ENCODE assay signal across 45 mouse cellular contexts in genomic region chr17:40882172-40882571, GRCm38 (mm10). TPM values are rescaled to one million over a fixed set of nuclear protein-coding genes. Genes with fewer than 3 reads are reported as not detected.
"Had no signal": no experiment of that assay in that cellular context is flagged by ENCODE, and none has a peak within 500 bp of the region (broad histone marks: within the 10 kb centered on the region; RNA-seq: fewer than 3 reads in every experiment).

No protein-coding gene starts in this region.

- H3K4me1 ChIP-seq: limb, embryonic 12.5 days; lung, embryonic 15.5 days had no signal

- H3K4me2 ChIP-seq: limb, embryonic 12.5 days; limb, embryonic 13.5 days; limb, embryonic 15.5 days; liver, embryonic 11.5 days; liver, embryonic 12.5 days; liver, embryonic 13.5 days; liver, embryonic 15.5 days; lung, embryonic 14.5 days; lung, embryonic 15.5 days; midbrain, embryonic 11.5 days; midbrain, embryonic 12.5 days; midbrain, embryonic 13.5 days; midbrain, embryonic 15.5 days had no signal

- H3K4me3 ChIP-seq: left cerebral cortex, adult 2 months; limb, embryonic 12.5 days; limb, embryonic 13.5 days; limb, embryonic 15.5 days; liver, embryonic 12.5 days; liver, embryonic 13.5 days; liver, embryonic 15.5 days; lung, embryonic 15.5 days; megakaryocyte, embryonic 14.5 days; midbrain, embryonic 10.5 days; midbrain, embryonic 12.5 days; midbrain, embryonic 13.5 days; midbrain, embryonic 15.5 days; myocyte had no signal

- H3K27me3 ChIP-seq: limb, embryonic 12.5 days; limb, embryonic 13.5 days; limb, embryonic 15.5 days; liver, embryonic 12.5 days; liver, embryonic 13.5 days; liver, embryonic 15.5 days; lung, embryonic 15.5 days; megakaryocyte, embryonic 14.5 days; midbrain, embryonic 15.5 days had no signal

- DNase-seq: left cerebral cortex, postnatal 4 days; liver; liver, embryonic 13.5 days; liver, postnatal 0 days; lung, adult 18-20 months; lung, adult 2 months; lung, embryonic 14.5 days; lung, postnatal 10 days; lung, postnatal 14 days; lung, postnatal 36 days; lung, postnatal 4 days; midbrain, embryonic 14.5 days had no signal

- H3K36me3 ChIP-seq: limb, embryonic 12.5 days; limb, embryonic 13.5 days; limb, embryonic 15.5 days; liver, embryonic 12.5 days; liver, embryonic 13.5 days; liver, embryonic 15.5 days; lung, embryonic 15.5 days; midbrain, embryonic 10.5 days; midbrain, embryonic 12.5 days; midbrain, embryonic 13.5 days; midbrain, embryonic 15.5 days had no signal

- H3K9me3 ChIP-seq: limb, embryonic 12.5 days; limb, embryonic 13.5 days; limb, embryonic 15.5 days; liver, embryonic 12.5 days; liver, embryonic 13.5 days; liver, embryonic 15.5 days; lung, embryonic 15.5 days; megakaryocyte, embryonic 14.5 days; midbrain, embryonic 10.5 days; midbrain, embryonic 12.5 days; midbrain, embryonic 13.5 days; midbrain, embryonic 15.5 days had no signal

- ATAC-seq: liver, embryonic 12.5 days; liver, postnatal 0 days; lung, postnatal 0 days; midbrain, embryonic 13.5 days; midbrain, embryonic 15.5 days; midbrain, embryonic 16.5 days had no signal

- H3K9ac ChIP-seq: limb, embryonic 12.5 days; limb, embryonic 13.5 days; limb, embryonic 15.5 days; liver, embryonic 12.5 days; liver, embryonic 13.5 days; liver, embryonic 14.5 days; liver, embryonic 15.5 days; liver, postnatal 0 days; lung, embryonic 14.5 days; lung, embryonic 15.5 days; midbrain, embryonic 12.5 days; midbrain, embryonic 13.5 days; midbrain, embryonic 15.5 days had no signal

- H3K27ac ChIP-seq: left cerebral cortex, adult 2 months; limb, embryonic 12.5 days; limb, embryonic 13.5 days; limb, embryonic 15.5 days; liver, embryonic 12.5 days; liver, embryonic 13.5 days; liver, embryonic 14.5 days; liver, embryonic 15.5 days; lung, embryonic 15.5 days; macrophage; midbrain, embryonic 10.5 days; midbrain, embryonic 12.5 days; midbrain, embryonic 13.5 days; midbrain, embryonic 15.5 days had no signal

RNA-seq across cellular contexts. Expression of gene 9130008F23Rik, which starts 1.8 kb away (rescaled TPM):
- total RNA-seq: left cerebral cortex, postnatal 25 days; left cerebral cortex, postnatal 36 days had no signal

RNA-seq across cellular contexts. Expression of gene Glyatl3, which starts 32.0 kb away (rescaled TPM):
- total RNA-seq: left cerebral cortex, adult 2 months; left cerebral cortex, adult 8-10 months; left cerebral cortex, postnatal 10 days; left cerebral cortex, postnatal 14 days; left cerebral cortex, postnatal 25 days; left cerebral cortex, postnatal 36 days; left cerebral cortex, postnatal 4 days; liver, adult 2 months; megakaryocyte progenitor cell, adult 5-6 weeks; megakaryocyte, adult 5-6 weeks; megakaryocyte-erythroid progenitor cell, adult 5-6 weeks; midbrain, postnatal 0 days; monocyte, adult 5-6 weeks had no signal
- polyA plus RNA-seq: limb, embryonic 11.5 days; limb, embryonic 12.5 days; limb, embryonic 13.5 days; limb, embryonic 15.5 days; liver, adult 2 months; liver, embryonic 11.5 days; liver, embryonic 12.5 days; liver, embryonic 13.5 days; liver, embryonic 15.5 days; liver, embryonic 16.5 days; liver, postnatal 0 days; lung, adult 2 months; lung, embryonic 14.5 days; lung, embryonic 15.5 days; lung, embryonic 16.5 days; lung, postnatal 0 days; macrophage; midbrain, embryonic 10.5 days; midbrain, embryonic 11.5 days; midbrain, embryonic 12.5 days; midbrain, embryonic 13.5 days; midbrain, embryonic 14.5 days; midbrain, embryonic 15.5 days; midbrain, embryonic 16.5 days; midbrain, postnatal 0 days; myocyte had no signal
